Mouse (Mus musculus): ENCODE results near the gene Gm10181. TPM values are rescaled to one million over a fixed set of nuclear protein-coding genes. Genes with fewer than 3 reads are reported as not detected.

Gene Gm10181
- polyA plus RNA-seq, 1 experiment, result not detected

DNA sequence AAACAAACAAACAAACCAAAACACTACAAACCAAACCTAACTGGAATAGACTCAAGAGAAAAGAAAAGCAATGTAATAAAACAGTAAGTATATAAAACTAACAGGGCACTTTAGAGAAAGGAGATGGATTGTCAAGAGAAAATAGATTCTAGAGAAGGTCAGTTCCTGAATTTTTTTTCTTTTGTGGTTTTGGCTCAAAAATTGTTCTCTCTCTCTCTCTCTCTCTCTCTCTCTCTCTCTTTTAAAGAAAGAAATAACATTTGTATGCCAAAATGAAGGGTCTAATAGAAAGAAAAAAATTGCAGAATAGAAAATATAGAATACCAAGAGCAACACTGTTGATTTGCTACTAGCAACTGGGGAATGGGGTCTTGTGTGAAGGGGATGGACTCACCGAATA is 49.7 kb downstream of the Gm10181 start:
- no peaks in the 10 kb centered on the region for H3K4me1 ChIP-seq (ENCODE audit: control insufficient read depth, insufficient read depth, low read length)
- TF ChIP-seq POLR2A (IDR thresholded peaks at IDR 0.05; ENCODE audit: insufficient read depth, low read depth, low read length) (no peak), CTCF (IDR thresholded peaks at IDR 0.05; ENCODE audit: insufficient read depth, low read depth, low read length) (no peak)
- no peak overlapping the region for H3K4me3 ChIP-seq (ENCODE audit: insufficient read depth, low read depth, low read length)
- no peak overlapping the region for H3K27ac ChIP-seq (ENCODE audit: insufficient read depth, low read depth, low read length)
- 97% methylated on average over 1 of the region's 1 CpGs for WGBS

Other genes starting within 250 kb of the Gm10181 start
- not detected in 2 replicates for gene Herpud2, start 62.4 kb downstream of the Gm10181 start, polyA plus RNA-seq (2012; ENCODE audit: insufficient read depth, insufficient read length, low replicate concordance, missing spikeins)
- 121 and 188 TPM in 2 replicates for gene Sept7, start 163.0 kb downstream of the Gm10181 start, polyA plus RNA-seq (2012; ENCODE audit: insufficient read depth, insufficient read length, low replicate concordance, missing spikeins)